Mouse (Mus musculus): ENCODE data around the gene H2-M10.6.

DNA sequence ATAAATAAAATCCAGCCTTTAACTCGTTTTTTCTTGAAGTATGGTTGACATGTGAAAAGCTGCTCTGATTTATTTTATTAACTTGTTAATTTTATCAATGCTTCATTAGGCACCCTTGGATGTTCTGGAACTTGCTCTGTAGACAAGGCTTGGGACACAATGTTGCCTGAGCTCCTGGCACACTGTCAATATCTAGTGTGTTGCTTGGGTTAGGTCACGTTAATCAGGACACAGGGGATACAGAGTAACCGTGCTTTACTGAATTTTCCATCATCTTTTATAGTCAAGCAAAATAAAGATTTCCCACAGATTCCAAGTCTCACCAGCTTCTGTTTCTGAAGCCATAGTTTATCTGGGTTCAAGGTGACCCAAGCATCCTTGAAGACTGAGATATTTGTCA, 30.4 kb upstream of the H2-M10.6 start:
- no peak for TF ChIP-seq GATA1 (IDR thresholded peaks at IDR 0.05; ENCODE audit: borderline replicate concordance, low read length)
- no peak for TF ChIP-seq FLI1 (IDR thresholded peaks at IDR 0.05; ENCODE audit: low read length)

Measured in megakaryocyte, embryonic 14.5 days (primary cell).